Mouse (Mus musculus): ENCODE measurements around the gene Icosl.
"Not testable (repeated sequence)": the region's sequence is repeated elsewhere in the genome, so short reads cannot be mapped to it uniquely, and the experiment has no call there.

The Icosl gene

GRCm38 (mm10) chr10:78115153-78115552 lies 46.1 kb downstream of the Icosl start:
- no peak for DNase-seq (ENCODE audit: low read depth, low spot score)

GRCm38 (mm10) chr10:78119422-78119821 lies 50.3 kb downstream of the Icosl start:
- no peak for DNase-seq (ENCODE audit: low read depth, low spot score)

GRCm38 (mm10) chr10:78124137-78124536 lies 55.0 kb downstream of the Icosl start:
- not testable (repeated sequence) for DNase-seq (ENCODE audit: low read depth, low spot score)

- not testable (repeated sequence) for DNase-seq (ENCODE audit: low read depth, low spot score)
These were observed 56.0 kb downstream of the Icosl start for GRCm38 (mm10) chr10:78125061-78125460.

- DNase-seq (ENCODE audit: low read depth, low spot score) = no peak
These were observed 57.2 kb downstream of the Icosl start for GRCm38 (mm10) chr10:78126311-78126710.

- DNase-seq (ENCODE audit: low read depth, low spot score) = no peak
These were observed 58.2 kb downstream of the Icosl start for GRCm38 (mm10) chr10:78127046-78127870.

- no peak for DNase-seq (ENCODE audit: low read depth, low spot score)
These were observed 58.8 kb downstream of the Icosl start for GRCm38 (mm10) chr10:78127931-78128330.

- no peak for DNase-seq (ENCODE audit: low read depth, low spot score)
These were observed 59.5 kb downstream of the Icosl start for GRCm38 (mm10) chr10:78128647-78129046.

- no peak for DNase-seq (ENCODE audit: low read depth, low spot score)
These were observed 60.3 kb downstream of the Icosl start for GRCm38 (mm10) chr10:78129423-78129822.

GRCm38 (mm10) chr10:78129998-78130397 lies 60.9 kb downstream of the Icosl start:
- no peak for DNase-seq (ENCODE audit: low read depth, low spot score)
